Mouse (Mus musculus): Measurements from ENCODE around the gene Rnf111. TPM values are rescaled to one million over a fixed set of nuclear protein-coding genes. Genes with fewer than 3 reads are reported as not detected.
A peak's percentile ranks its signal among the peaks of the same experiment; 100 is the strongest.
"Not testable (repeated sequence)": the region's sequence is repeated elsewhere in the genome, so short reads cannot be mapped to it uniquely, and the experiment has no call there.

Gene Rnf111
- 10 to 100 TPM; 38.7 to 43.3 TPM for total RNA-seq (2021)

GRCm38 (mm10) chr9:70503626-70504041 is at the start of gene Rnf111:
Gene Rnf111 (minus strand): TSS chr9:70503725.
- intact Hi-C loops (cut with DNase I), result loop anchor here (1.0 to 10.0 kb wide), 3 partner anchors 39 to 491 kb away; partner anchors contain the start of genes Gtf2a2 and Sltm
- DNase-seq (ENCODE audit: low spot score in 2 of 2), result peak; percentile 95 to 97

GRCm38 (mm10) chr9:70552233-70552632 is 48.7 kb upstream of the Rnf111 start:
- intact Hi-C loops (cut with DNase I); DNase-seq (ENCODE audit: low spot score in 2 of 2): not testable (repeated sequence)

DNA sequence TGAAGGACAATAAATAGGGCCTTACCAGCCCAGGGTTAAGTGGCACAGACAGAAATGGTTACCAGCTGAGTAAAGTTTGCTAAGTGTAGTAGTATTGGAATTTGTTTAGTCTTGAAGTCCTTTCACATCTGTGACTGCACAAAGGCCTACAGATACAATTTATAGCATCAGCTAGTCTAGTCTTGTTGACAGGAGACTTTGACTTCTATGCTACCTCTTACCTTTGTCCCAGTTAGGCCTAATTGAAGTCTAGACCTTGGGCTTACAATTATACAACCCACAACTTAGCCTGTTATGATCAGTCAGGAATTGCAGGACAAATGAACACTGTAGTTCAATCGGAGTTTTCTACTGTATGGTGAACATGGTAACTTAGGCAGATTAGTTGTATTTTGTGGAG is 48.0 kb upstream of the Rnf111 start:
- no peak for DNase-seq (ENCODE audit: low spot score in 2 of 2)
- intact Hi-C loops (cut with DNase I), result no loop called here

- peak in 1 of 2 experiments; percentile 45 for DNase-seq (ENCODE audit: low spot score in 2 of 2)
- intact Hi-C loops (cut with DNase I), result no loop called here
Measured at GRCm38 (mm10) chr9:70548304-70548703, 44.8 kb upstream of the Rnf111 start.

DNA sequence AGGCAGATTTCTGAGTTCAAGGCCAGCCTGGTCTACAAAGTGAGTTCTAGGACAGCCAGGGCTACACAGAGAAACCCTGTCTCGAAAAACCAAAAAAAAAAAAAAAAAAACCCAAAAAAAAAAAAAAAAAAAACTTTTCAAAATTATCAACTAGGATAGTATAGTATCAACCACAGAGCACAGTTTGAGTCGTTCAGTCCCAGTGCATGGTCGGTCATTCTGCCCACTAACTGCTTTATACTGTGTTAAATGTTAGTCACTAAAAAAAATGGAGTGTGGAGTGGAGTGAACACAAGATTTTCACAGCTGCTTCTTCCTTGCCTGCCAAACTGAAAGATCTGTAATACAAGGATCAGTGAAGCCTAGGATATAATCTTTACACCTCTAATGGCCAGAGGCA is 43.1 kb upstream of the Rnf111 start:
- DNase-seq (ENCODE audit: low spot score in 2 of 2); intact Hi-C loops (cut with DNase I): not testable (repeated sequence)

- DNase-seq (ENCODE audit: low spot score in 2 of 2), result no peak
- intact Hi-C loops (cut with DNase I), result no loop called here
Measured at GRCm38 (mm10) chr9:70544831-70545230, 41.3 kb upstream of the Rnf111 start.

- intact Hi-C loops (cut with DNase I), result no loop called here
- DNase-seq (ENCODE audit: low spot score in 2 of 2), result no peak
Measured at GRCm38 (mm10) chr9:70543985-70544384, 40.5 kb upstream of the Rnf111 start.

- intact Hi-C loops (cut with DNase I), result no loop called here
Measured at GRCm38 (mm10) chr9:70543048-70543880, 39.7 kb upstream of the Rnf111 start.

DNA sequence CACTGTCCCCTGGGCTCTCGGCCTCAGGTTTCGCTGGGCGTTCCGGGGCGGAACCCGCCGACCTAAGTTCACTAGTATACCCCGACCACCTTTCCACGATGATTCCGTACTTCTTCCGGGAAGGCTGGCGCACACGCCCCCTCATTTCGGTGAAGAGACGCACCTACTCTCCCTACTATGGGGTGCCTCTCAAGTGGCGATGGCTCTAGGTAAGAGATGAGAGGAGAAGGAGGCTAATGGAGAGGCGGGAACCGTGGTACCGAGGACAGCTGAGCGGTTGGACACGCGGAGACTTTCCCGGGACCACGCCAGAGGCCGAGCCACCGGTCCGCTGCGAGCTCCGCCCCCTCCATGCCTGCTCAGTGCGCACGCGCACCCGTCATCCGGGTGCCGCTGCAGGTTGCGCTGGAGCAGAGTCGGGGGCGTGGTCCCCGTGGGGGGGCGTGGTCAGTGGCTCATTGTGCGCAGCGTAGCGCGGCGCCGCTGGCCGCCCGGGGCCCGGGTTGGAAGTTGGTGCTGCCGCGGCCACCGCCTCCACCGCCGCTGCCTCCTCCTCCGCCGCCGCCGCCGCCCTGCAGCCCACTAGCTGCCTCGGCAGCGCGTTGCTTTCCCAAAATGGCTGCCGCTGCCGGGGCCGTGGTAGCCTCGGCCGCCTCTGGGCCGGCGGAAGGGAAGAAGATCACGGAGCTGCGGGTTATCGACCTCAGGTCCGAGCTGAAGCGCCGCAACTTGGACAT is 38.9 kb upstream of the Rnf111 start, which contains the start of gene Sltm:
Gene Sltm (plus strand): TSS at position 450 of the 737 bp plus-strand sequence.
- intact Hi-C loops (cut with DNase I), result loop anchor here (1.0 kb wide), 1 partner anchor 39 kb away; the partner anchor contains the start of gene Rnf111
- peak; percentile 98 to 99 for DNase-seq (ENCODE audit: low spot score in 2 of 2)

More at GRCm38 (mm10) chr9:70543048-70543880, 39.7 kb upstream of the Rnf111 start:
- no peak for DNase-seq (ENCODE audit: low spot score in 2 of 2)

GRCm38 (mm10) chr9:70541584-70541983 is 38.1 kb upstream of the Rnf111 start:
- intact Hi-C loops (cut with DNase I), result no loop called here
- no peak for DNase-seq (ENCODE audit: low spot score in 2 of 2)

- intact Hi-C loops (cut with DNase I), result no loop called here
- no peak for DNase-seq (ENCODE audit: low spot score in 2 of 2)
Measured at GRCm38 (mm10) chr9:70533328-70533727, 29.8 kb upstream of the Rnf111 start.

GRCm38 (mm10) chr9:70524366-70524765 is 20.8 kb upstream of the Rnf111 start:
- intact Hi-C loops (cut with DNase I), result no loop called here
- no peak for DNase-seq (ENCODE audit: low spot score in 2 of 2)

GRCm38 (mm10) chr9:70523813-70524212 is 20.3 kb upstream of the Rnf111 start:
- no peak for DNase-seq (ENCODE audit: low spot score in 2 of 2)
- intact Hi-C loops (cut with DNase I), result no loop called here

GRCm38 (mm10) chr9:70520651-70521050 is 17.1 kb upstream of the Rnf111 start:
- intact Hi-C loops (cut with DNase I), result no loop called here

GRCm38 (mm10) chr9:70511681-70512080 is 8.2 kb upstream of the Rnf111 start:
- intact Hi-C loops (cut with DNase I), result loop anchor here (10.0 kb wide), 1 partner anchor 437 kb away; no protein-coding TSS in a partner anchor
- no peak for DNase-seq (ENCODE audit: low spot score in 2 of 2)

More at GRCm38 (mm10) chr9:70520651-70521050, 17.1 kb upstream of the Rnf111 start:
- no peak for DNase-seq (ENCODE audit: low spot score in 2 of 2)

GRCm38 (mm10) chr9:70510998-70511583 is 7.6 kb upstream of the Rnf111 start:
- intact Hi-C loops (cut with DNase I), result loop anchor here (10.0 kb wide), 1 partner anchor 436 kb away; no protein-coding TSS in a partner anchor

DNA sequence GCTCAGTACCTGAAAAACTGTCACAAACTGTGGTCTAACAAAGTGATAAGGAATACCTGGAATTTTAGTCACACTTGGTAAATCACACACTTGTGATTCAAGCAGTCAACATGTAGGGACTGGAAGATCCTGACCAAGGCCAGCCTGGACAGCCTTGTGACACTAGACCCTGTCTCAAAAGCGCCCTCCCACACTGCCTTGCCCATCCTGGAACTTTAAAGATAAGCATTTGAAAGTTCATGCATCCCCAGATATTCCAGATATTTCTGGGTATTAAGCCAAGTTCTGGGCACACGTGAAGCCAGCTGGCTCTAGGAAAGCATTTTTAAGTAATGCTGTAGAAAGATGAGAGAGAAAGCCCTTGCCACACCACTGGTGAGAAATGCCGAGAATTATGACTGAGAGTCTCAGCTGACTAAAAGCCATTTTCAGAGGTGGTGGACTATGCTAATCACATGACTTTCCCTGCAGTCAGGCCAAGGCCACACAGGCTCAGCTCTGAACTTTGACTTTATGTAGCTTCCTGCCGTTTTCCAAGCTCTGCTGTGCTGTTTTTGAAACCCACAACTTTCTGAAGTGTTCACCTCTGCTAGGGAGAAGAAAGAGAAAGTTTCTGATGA is 6.5 kb upstream of the Rnf111 start:
- intact Hi-C loops (cut with DNase I), result loop anchor here (10.0 kb wide), 2 partner anchors 405 to 435 kb away; no protein-coding TSS in a partner anchor
- no peak for DNase-seq (ENCODE audit: low spot score in 2 of 2)

More at GRCm38 (mm10) chr9:70510998-70511583, 7.6 kb upstream of the Rnf111 start:
- DNase-seq (ENCODE audit: low spot score in 2 of 2), result no peak

DNA sequence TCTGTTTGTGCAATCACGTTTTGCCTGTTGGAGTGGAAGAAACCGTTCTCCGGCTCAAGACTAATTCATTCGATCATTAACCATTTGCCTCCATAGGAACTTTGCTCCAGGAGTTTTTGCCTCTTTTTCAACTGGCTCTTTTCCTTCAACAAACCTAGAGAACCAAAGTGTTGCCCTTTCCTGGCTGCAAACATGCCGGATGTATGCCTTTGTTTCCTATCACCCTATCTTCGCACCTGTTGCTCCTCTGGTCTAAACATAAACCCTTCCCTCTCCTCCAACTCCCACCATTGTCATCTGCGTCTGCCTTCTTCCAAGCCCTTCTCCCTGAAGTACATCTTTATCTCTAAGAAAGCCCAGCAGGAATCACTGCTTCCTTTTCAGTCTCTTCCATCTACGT is 3.3 kb upstream of the Rnf111 start:
- intact Hi-C loops (cut with DNase I), result loop anchor here (10.0 kb wide), 1 partner anchor 402 kb away; no protein-coding TSS in a partner anchor
- no peak for DNase-seq (ENCODE audit: low spot score in 2 of 2)

DNA sequence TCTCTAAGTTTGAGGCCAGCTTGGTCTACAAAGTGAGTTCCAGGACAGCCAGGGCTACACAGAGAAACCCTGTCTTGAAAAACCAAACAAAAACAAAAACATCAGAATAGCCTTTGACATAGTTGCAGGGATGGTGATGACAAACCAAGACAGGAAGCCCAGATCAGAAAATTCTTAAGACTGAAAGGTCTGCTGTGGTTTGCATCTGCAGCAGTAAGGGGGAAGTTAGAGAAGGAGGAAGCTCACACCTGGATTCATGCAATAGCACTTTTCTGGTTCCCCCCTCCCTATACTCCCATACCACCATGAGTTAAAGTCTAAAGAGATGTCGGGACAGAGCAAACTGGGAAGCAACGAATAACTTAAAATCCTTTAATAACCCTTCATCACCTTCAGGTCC is 2.7 kb upstream of the Rnf111 start:
- DNase-seq (ENCODE audit: low spot score in 2 of 2), result no peak
- intact Hi-C loops (cut with DNase I), result loop anchor here (10.0 kb wide), 1 partner anchor 401 kb away; no protein-coding TSS in a partner anchor

All from left cerebral cortex, postnatal 25 days (tissue).